Mouse (Mus musculus) c-Kit-negative CD71-positive TER-119-positive erythroid progenitor cells, embryonic 14.5 days (primary cell): ENCODE results near the gene Sh3yl1.

Source experiments
- DNase-seq: peaks from one replicate; pipeline ENCODE4 v3.0.0-alpha.2; 2013; ENCODE audit warnings: low read depth, low spot score

Sh3yl1 gene

DNA sequence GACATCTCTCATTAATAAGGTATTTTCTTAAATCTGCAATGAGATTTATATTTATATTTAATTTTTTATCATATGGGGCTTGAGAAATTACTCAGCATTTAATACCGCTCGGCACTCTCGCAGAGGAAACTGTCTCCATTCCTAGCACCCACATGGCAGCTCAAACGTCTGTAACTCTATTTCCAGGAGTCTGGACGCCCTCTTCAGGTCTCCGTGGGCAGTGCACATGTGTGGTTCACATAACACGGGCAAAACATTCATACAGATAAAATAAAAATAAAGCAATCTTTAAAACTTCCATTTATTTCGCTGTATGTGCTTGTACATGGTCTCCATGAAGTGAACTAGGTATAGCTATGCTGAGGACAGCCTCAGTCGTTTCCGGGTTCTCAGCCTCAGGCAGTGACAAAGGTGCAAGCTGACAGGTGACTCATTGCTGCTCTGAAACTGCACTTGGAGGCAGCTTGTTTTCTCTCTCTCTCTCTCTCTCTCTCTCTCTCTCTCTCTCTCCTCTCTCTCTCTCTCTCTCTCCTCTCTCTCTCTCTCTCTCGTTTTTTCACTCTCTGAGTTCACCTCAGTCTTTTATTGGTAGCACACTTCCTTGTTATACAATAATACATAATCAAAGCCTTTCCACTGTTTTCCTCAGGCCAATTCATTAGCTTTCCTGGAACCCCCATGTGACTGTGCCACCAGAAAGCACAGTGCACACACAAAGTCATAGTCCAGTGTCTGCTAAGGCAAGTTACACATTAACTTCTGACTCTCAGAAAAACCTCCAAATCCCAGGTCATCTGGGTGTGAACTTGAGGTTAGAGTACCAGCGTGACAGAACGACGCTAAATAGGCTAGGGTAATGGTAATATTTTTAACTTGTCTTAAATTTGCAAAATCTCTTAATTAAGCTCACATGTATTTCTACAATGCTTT lies 31.9 kb downstream of the Sh3yl1 start:
- no peak for DNase-seq

DNA sequence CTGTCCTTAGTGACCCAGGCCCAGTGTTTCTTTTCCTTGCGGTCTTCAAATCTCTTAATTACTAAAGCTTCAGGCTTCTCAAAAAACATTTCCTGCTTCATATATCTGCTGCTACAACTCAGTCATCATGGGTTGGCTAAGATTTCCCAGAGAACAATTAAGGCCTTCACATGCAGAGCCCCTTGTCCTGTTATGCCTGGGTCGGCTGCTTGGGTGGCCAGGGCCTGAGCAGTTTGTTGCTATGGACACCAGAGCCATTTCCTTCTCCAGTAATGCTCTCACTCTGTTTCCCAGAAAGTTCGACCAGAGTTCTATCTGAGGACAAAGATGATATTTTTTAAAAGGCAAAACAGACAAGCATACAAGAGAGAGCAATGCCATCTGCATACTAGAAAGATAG lies 32.7 kb downstream of the Sh3yl1 start:
- DNase-seq: no peak

DNA sequence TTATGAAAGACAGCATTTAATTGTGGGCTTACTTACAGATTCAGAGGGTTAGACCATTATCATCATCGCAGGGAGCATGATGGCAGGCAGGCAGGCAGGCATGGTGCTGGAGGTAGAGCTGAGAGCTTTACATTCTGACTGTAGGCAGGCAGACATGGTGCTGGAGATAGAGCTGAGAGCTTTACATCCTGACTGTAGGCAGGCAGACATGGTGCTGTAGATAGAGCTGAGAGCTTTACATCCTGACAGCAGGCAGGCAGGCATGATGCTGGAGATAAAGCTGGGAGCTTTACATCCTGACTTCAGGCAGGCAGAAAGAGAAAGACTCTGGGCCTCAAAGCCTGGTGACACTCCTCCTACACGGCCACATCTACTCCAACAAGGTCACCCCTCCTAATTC lies 59.2 kb downstream of the Sh3yl1 start:
- no peak for DNase-seq

GRCm38 (mm10) chr12:31003795-31004194 lies 92.3 kb downstream of the Sh3yl1 start:
- DNase-seq: no peak

DNA sequence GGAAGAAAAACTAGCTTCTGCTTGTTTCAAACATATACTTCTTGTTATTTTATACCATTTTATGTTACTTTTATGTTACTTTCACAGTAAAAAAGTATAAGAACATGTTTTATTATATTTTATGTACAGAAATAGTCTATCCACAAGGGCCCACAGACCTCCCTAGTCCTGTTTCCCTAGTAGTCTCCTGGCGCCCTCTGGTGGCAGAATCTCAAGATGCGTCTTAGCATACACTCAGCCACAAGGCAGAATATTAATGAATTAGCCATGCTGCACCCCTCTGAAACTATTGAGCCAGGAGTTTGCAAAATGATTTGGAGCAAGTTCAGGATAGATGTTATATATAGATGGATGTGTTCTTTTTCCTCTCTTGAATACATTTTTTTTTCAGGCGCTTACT lies 93.5 kb downstream of the Sh3yl1 start:
- DNase-seq: peak; percentile 70

- DNase-seq: no peak
Measured at GRCm38 (mm10) chr12:31008171-31008570, 96.7 kb downstream of the Sh3yl1 start.
